Mouse (Mus musculus): ENCODE results near the gene Gng7.

GRCm38 (mm10) chr10:81025047-81025621 lies 10.4 kb upstream of the Gng7 start:
- TF ChIP-seq CTCF (IDR thresholded peaks at IDR 0.05; ENCODE audit: extremely low read depth, insufficient read depth, low read length) (no peak), POLR2A (IDR thresholded peaks at IDR 0.05; ENCODE audit: extremely low read depth, insufficient read depth, low read length) (peak; percentile 39; the same call in 1 of the 2 replicates)

All from cortical plate, adult 2 months (tissue).